Mouse (Mus musculus) ovary, postnatal 10 days (tissue): ENCODE results near the gene Taar9.
"Not testable (repeated sequence)": the region's sequence is repeated elsewhere in the genome, so short reads cannot be mapped to it uniquely, and the experiment has no call there.

Source experiments
- DNase-seq: peaks from one replicate; pipeline ENCODE4 v3.0.0; 2022; ENCODE audit warnings: low spot score

Gene Taar9

DNA sequence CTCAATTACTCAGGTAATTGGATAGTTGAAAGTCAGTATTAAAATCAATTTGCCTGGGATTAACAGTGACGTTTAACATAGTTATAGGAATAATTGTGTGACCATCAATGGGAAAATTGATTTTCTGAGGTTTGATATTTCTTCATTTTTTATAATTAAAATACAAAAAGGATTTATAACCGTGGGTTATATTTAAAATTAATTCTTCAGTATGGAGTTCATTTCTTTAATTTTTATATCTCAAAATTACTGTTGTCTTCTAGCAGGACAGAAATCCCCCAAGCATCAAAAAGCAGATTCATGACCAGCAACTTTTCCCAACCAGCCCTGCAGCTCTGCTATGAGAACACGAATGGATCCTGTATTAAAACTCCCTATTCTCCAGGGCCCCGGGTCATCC is 33.1 kb downstream of the Taar9 start, which contains the start of gene Taar8a:
Gene Taar8a, plus strand, starts transcription at position 301 of the 400 bp plus-strand sequence.
- DNase-seq, result not testable (repeated sequence)

DNA sequence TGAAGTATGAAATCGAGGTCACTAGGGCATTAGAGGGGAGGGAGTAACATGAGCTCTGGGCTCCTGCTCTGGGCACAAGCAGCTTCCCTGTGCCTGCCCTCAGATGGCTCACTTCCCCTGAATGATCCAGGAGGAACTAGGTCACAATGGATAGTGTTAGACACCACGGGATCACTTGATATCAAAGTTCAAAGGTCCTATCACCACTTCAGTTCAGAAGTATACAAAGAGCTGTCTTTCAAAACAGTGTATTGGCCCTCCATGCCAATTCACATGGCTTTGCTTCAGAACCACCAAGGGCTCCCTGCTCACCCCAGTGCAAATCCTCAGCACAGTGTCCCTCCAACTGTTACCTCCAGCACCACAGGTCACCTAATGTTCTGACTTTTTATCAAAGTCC is 34.6 kb downstream of the Taar9 start:
- not testable (repeated sequence) for DNase-seq

DNA sequence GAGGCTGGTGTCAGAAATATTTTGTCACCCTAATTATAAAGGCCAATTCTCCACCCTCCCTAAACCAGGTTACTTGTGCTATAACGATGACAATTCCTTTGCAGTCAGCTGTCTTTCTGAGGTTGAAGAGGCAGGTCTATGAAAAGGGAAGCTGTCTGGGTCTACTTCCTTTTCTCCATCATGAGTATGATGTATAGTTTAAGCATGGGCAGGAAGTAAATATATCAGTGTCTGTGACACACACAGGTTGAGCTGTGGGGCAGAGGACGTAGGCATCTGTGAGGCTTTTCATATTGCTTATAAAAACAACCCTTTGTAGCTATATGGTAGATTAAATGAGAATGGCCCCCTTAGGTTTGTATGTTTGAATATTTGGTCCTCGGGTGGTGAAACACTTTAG is 50.3 kb downstream of the Taar9 start:
- no peak for DNase-seq
